Mouse (Mus musculus): ENCODE data around the gene Shisa4. TPM values are rescaled to one million over a fixed set of nuclear protein-coding genes. Genes with fewer than 3 reads are reported as not detected.
A peak's percentile ranks its signal among the peaks of the same experiment; 100 is the strongest.

The Shisa4 gene
- polyA plus RNA-seq, 1 experiment from 2014 or later = 19.2 TPM

DNA sequence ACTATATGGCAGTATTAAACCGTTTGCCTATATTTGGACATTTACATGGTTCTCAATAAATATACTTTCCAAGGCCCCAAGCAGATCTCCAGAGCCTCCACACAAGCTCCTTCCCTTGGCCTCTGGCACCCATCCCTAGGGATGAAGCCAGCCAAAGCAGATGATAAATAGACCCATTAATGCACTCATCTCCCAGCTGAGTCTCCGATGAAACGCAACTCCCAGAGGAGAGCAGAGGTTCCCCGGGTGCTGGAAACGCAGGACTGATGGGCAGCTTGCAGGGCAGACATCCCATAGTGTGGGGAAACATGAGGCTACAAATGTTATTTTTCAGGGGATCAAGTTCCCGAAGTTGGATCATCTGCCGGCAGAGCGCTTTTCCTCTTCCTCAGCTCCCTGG is 33.1 kb downstream of the Shisa4 start:
- Histone ChIP-seq H3K27ac (ENCODE audit: low read length) (no peak overlapping the region), H3K4me1 (ENCODE audit: insufficient read depth, low read depth, low read length) (no peaks in the 10 kb centered on the region), H3K4me3 (ENCODE audit: low read depth, low read length) (no peak overlapping the region), H3K9ac (replicated peaks; ENCODE audit: low read depth) (no peak overlapping the region), H3K36me3 (ENCODE audit: insufficient read depth, low read length) (no peaks in the 10 kb centered on the region), H3K27me3 (replicated peaks; ENCODE audit: insufficient read depth, low read length) (no peaks in the 10 kb centered on the region), H3K9me3 (ENCODE audit: low read length) (no peaks in the 10 kb centered on the region), H3K4me2 (replicated peaks; ENCODE audit: low read depth, low read length) (no peak overlapping the region)
- ATAC-seq = no peak
- 56% methylated on average over 8 of the region's 8 CpGs for WGBS
- no peak for DNase-seq (ENCODE audit: low spot score)
- TF ChIP-seq EP300 (IDR thresholded peaks at IDR 0.05) (no peak), CTCF (IDR thresholded peaks at IDR 0.05) (no peak)

DNA sequence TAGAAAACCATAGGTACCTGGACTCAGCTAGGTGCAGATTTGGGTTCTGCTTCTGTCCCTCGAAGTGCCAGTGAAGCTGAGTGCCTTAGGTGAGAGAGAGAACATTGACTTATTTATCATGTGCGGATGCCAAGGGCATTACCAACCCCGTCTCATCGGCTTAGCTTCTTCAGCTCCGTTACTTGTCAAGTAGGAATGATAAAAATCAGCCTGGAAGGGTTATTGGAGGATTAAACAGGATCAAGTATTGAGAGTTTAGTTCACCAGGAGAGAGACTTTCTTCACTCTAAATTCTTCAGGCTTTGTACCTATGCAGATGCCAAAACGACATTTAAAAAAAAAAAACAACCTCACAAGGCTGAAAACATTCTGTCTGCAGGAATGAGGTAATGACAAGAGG is 44.5 kb downstream of the Shisa4 start:
- 70% methylated on average over 6 of the region's 6 CpGs for WGBS
- no peaks in the 10 kb centered on the region for H3K4me1 ChIP-seq (ENCODE audit: insufficient read depth, low read depth, low read length)
- no peak for DNase-seq (ENCODE audit: low spot score)
- no peaks in the 10 kb centered on the region for H3K27me3 ChIP-seq (replicated peaks; ENCODE audit: insufficient read depth, low read length)
- no peaks in the 10 kb centered on the region for H3K36me3 ChIP-seq (ENCODE audit: insufficient read depth, low read length)
- no peaks in the 10 kb centered on the region for H3K9me3 ChIP-seq (ENCODE audit: low read length)
- H3K27ac ChIP-seq (ENCODE audit: low read length) = no peak overlapping the region
- H3K9ac ChIP-seq (replicated peaks; ENCODE audit: low read depth) = no peak overlapping the region
- no peak overlapping the region for H3K4me3 ChIP-seq (ENCODE audit: low read depth, low read length)
- ATAC-seq = no peak
- TF ChIP-seq CTCF (IDR thresholded peaks at IDR 0.05) = no peak
- TF ChIP-seq EP300 (IDR thresholded peaks at IDR 0.05) = no peak
- H3K4me2 ChIP-seq (replicated peaks; ENCODE audit: low read depth, low read length) = no peak overlapping the region

DNA sequence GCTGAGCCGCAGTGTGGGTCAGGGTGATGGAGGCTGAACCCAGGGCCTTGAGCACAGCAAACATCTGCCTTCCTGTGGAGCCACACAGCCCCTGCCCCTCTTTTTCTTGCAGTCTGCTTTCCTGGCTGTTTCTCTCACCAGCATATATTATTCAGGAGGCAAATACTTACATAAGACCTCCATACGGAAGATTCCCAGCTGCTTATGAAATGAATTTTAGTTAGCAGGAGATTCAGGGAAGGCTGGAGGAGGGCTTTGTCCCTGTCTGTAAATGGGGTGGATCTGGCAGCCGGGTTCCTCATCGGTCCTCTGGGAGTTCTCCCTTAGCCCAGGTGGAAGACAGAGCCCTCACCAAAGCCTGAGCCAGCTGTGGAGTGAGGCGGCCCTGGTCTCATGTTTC is 46.7 kb downstream of the Shisa4 start:
- Histone ChIP-seq H3K36me3 (ENCODE audit: insufficient read depth, low read length) (no peaks in the 10 kb centered on the region), H3K4me2 (replicated peaks; ENCODE audit: low read depth, low read length) (no peak overlapping the region), H3K9ac (replicated peaks; ENCODE audit: low read depth) (no peak overlapping the region), H3K27ac (ENCODE audit: low read length) (no peak overlapping the region), H3K4me3 (ENCODE audit: low read depth, low read length) (no peak overlapping the region), H3K27me3 (replicated peaks; ENCODE audit: insufficient read depth, low read length) (no peaks in the 10 kb centered on the region), H3K4me1 (ENCODE audit: insufficient read depth, low read depth, low read length) (0 out of 2 replicates have a peak, but pooled peaks cover 4% of the 10 kb centered on the region), H3K9me3 (ENCODE audit: low read length) (no peaks in the 10 kb centered on the region)
- TF ChIP-seq EP300 (IDR thresholded peaks at IDR 0.05) = no peak
- TF ChIP-seq CTCF (IDR thresholded peaks at IDR 0.05) = no peak
- no peak for DNase-seq (ENCODE audit: low spot score)
- ATAC-seq = no peak
- 68% methylated on average over 5 of the region's 5 CpGs for WGBS

DNA sequence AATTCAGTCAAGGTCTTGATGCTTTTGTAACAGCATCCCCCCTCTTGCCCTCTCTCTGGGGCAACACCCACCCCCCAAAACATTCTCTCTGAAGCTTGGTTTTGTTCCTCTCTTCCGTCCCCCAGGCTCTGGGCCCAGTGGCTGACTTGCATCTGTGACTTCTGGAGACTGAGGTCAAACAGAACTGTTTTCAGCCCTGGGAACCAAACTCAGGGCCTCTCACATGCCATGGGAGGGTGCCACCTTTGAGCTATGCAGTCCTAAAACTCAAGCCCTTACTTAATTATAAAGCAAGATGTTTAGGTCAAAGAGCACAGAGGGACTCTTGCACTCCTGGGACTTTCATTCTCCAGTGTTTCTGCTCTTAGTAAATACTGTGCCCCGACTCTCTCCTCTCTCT is 49.1 kb downstream of the Shisa4 start:
- H3K4me1 ChIP-seq (ENCODE audit: insufficient read depth, low read depth, low read length) = 0 out of 2 replicates have a peak, but pooled peaks cover 4% of the 10 kb centered on the region
- TF ChIP-seq CTCF (IDR thresholded peaks at IDR 0.05) = no peak
- TF ChIP-seq EP300 (IDR thresholded peaks at IDR 0.05) = no peak
- H3K4me3 ChIP-seq (ENCODE audit: low read depth, low read length) = no peak overlapping the region
- DNase-seq (ENCODE audit: low spot score) (no peak), ATAC-seq (no peak)
- no peaks in the 10 kb centered on the region for H3K36me3 ChIP-seq (ENCODE audit: insufficient read depth, low read length)
- 61% methylated on average over 2 of the region's 2 CpGs for WGBS
- no peaks in the 10 kb centered on the region for H3K27me3 ChIP-seq (replicated peaks; ENCODE audit: insufficient read depth, low read length)
- peak overlapping the region; percentile 25; the same call in 1 of the 2 replicates for H3K4me2 ChIP-seq (replicated peaks; ENCODE audit: low read depth, low read length)
- no peaks in the 10 kb centered on the region for H3K9me3 ChIP-seq (ENCODE audit: low read length)
- H3K9ac ChIP-seq (replicated peaks; ENCODE audit: low read depth) = no peak overlapping the region
- no peak overlapping the region for H3K27ac ChIP-seq (ENCODE audit: low read length)

DNA sequence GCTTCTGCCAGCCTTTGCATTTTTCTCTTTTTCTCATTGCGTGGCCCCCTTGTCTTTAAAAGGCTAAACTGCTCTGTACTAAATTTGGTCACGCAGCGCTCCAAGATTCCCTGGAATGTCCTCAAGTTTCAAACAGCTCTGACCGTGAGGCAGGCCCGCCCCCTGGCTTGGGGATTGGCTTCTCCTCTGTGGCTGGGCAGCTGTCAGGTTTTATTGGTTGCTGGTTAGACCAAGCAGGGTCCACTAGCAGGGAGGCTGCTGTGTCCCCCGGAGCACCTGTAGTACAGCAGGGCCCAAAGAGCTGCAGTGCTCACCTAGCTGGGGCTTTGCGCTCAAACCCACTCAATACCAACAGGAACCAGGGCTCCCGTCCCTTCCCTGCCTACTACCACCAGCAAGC is 50.5 kb downstream of the Shisa4 start, which contains the start of gene Lmod1:
TSS of gene Lmod1 (plus strand) at position 237 of the 400 bp plus-strand sequence.
- Histone ChIP-seq H3K4me2 (replicated peaks; ENCODE audit: low read depth, low read length) (peak within 1 kb of the TSS; percentile 37), H3K9me3 (ENCODE audit: low read length) (no peaks in the 10 kb centered on the region), H3K36me3 (ENCODE audit: insufficient read depth, low read length) (no peaks in the 10 kb centered on the region), H3K27ac (ENCODE audit: low read length) (no peak within 1 kb of the TSS), H3K27me3 (replicated peaks; ENCODE audit: insufficient read depth, low read length) (no peaks in the 10 kb centered on the region), H3K9ac (replicated peaks; ENCODE audit: low read depth) (no peak within 1 kb of the TSS), H3K4me3 (ENCODE audit: low read depth, low read length) (no peak within 1 kb of the TSS), H3K4me1 (ENCODE audit: insufficient read depth, low read depth, low read length) (0 out of 2 replicates have a peak, but pooled peaks cover 4% of the 10 kb centered on the region)
- DNase-seq (ENCODE audit: low spot score) (peak; percentile 88), ATAC-seq (peak; percentile 91)
- TF ChIP-seq CTCF (IDR thresholded peaks at IDR 0.05) (peak; percentile 35), EP300 (IDR thresholded peaks at IDR 0.05) (no peak)
- 9% methylated on average over 8 of the region's 8 CpGs for WGBS

GRCm38 (mm10) chr1:135323367-135323901 is 51.6 kb downstream of the Shisa4 start:
- no peak overlapping the region for H3K27ac ChIP-seq (ENCODE audit: low read length)

More at GRCm38 (mm10) chr1:135323367-135323901, 51.6 kb downstream of the Shisa4 start:
- Histone ChIP-seq H3K4me1 (ENCODE audit: insufficient read depth, low read depth, low read length) (0 out of 2 replicates have a peak, but pooled peaks cover 4% of the 10 kb centered on the region), H3K27me3 (replicated peaks; ENCODE audit: insufficient read depth, low read length) (no peaks in the 10 kb centered on the region), H3K36me3 (ENCODE audit: insufficient read depth, low read length) (no peaks in the 10 kb centered on the region), H3K4me3 (ENCODE audit: low read depth, low read length) (no peak overlapping the region), H3K4me2 (replicated peaks; ENCODE audit: low read depth, low read length) (no peak overlapping the region), H3K9me3 (ENCODE audit: low read length) (no peaks in the 10 kb centered on the region), H3K9ac (replicated peaks; ENCODE audit: low read depth) (no peak overlapping the region)
- TF ChIP-seq CTCF (IDR thresholded peaks at IDR 0.05) (no peak), EP300 (IDR thresholded peaks at IDR 0.05) (no peak)
- ATAC-seq (no peak), DNase-seq (ENCODE audit: low spot score) (no peak)
- WGBS = 73% methylated on average over 7 of the region's 7 CpGs

Other genes starting within 250 kb of the Shisa4 start
- gene Ptpn7, start 242.5 kb downstream of the Shisa4 start, polyA plus RNA-seq (2015; fragmentation: Nextera tagmentation; extraction: Ambion mirVana) = 2.9 and 3.0 TPM in 2 replicates
- gene Arl8a, start 228.4 kb downstream of the Shisa4 start, polyA plus RNA-seq (2015; fragmentation: Nextera tagmentation; extraction: Ambion mirVana) = 51.8 and 56.3 TPM in 2 replicates
- 0.06 and 0.19 TPM in 2 replicates for gene Gpr37l1, start 207.6 kb downstream of the Shisa4 start, polyA plus RNA-seq (2015; fragmentation: Nextera tagmentation; extraction: Ambion mirVana)
- 31.9 and 45.5 TPM in 2 replicates for gene Elf3, start 116.7 kb downstream of the Shisa4 start, polyA plus RNA-seq (2015; fragmentation: Nextera tagmentation; extraction: Ambion mirVana)
- gene Rnpep, start 91.2 kb downstream of the Shisa4 start, polyA plus RNA-seq (2015; fragmentation: Nextera tagmentation; extraction: Ambion mirVana) = 50.2 and 67.5 TPM in 2 replicates
- gene Timm17a, start 61.5 kb downstream of the Shisa4 start, polyA plus RNA-seq (2015; fragmentation: Nextera tagmentation; extraction: Ambion mirVana) = 164 and 186 TPM in 2 replicates
- gene Lmod1, start 50.4 kb downstream of the Shisa4 start, polyA plus RNA-seq (2015; fragmentation: Nextera tagmentation; extraction: Ambion mirVana) = 2.6 and 2.8 TPM in 2 replicates
- gene Ipo9, start 55.3 kb upstream of the Shisa4 start, polyA plus RNA-seq (2015; fragmentation: Nextera tagmentation; extraction: Ambion mirVana) = 26.1 and 30.7 TPM in 2 replicates
- 5.7 and 6.1 TPM in 2 replicates for gene Nav1, start 232.1 kb upstream of the Shisa4 start, polyA plus RNA-seq (2015; fragmentation: Nextera tagmentation; extraction: Ambion mirVana)

All from lung, postnatal 0 days (tissue).